Mouse (Mus musculus) lung, adult 2 months (tissue): ENCODE data around the gene Ptafr. TPM values are rescaled to one million over a fixed set of nuclear protein-coding genes. Genes with fewer than 3 reads are reported as not detected.
"Not testable (repeated sequence)": the region's sequence is repeated elsewhere in the genome, so short reads cannot be mapped to it uniquely, and the experiment has no call there.

Source experiments
- DNase-seq: peaks from one replicate; pipeline ENCODE4 v3.0.0; 2022
- H3K4me1 ChIP-seq: fragments of 200-500 bp; 2 replicates; pipeline ENCODE4 v1.6.1; 2011; ENCODE audit warnings: low read length; ENCODE audit not compliant: control insufficient read depth, insufficient read depth
- H3K4me3 ChIP-seq: fragments of 200-500 bp; replicated peaks from 2 replicates; pipeline ENCODE3; 2011; ENCODE audit warnings: low read depth, mild to moderate bottlenecking, control low read depth, low read length; ENCODE audit errors: extremely low read depth
- CTCF ChIP-seq: fragments of 200-500 bp; IDR thresholded peaks from 2 replicates; pipeline ENCODE4 v1.5.1; 2011; ENCODE audit warnings: mild to moderate bottlenecking, low read length, control low read depth; ENCODE audit not compliant: insufficient read depth
- POLR2A ChIP-seq: fragments of 200-500 bp; IDR thresholded peaks from 2 replicates; pipeline ENCODE4 v1.6.1; 2011; ENCODE audit warnings: low read depth, mild to moderate bottlenecking, control low read depth, low read length, borderline replicate concordance; ENCODE audit errors: extremely low read depth
- WGBS: fragments of 180-500 bp; shearing (Covaris S2); methylation state at CpG from one replicate; pipeline ENCODE4 v1.1.7; 2018; 5-methylcytosine and 5-hydroxymethylcytosine counted together
- polyA plus RNA-seq: library from polyadenylated mRNA; depleted of rRNA; stranded (reverse); fragments of >200 nt; gene quantifications from 2 replicates; pipeline ENCODE4 v1.2.3, GENCODE M21; 2012

The Ptafr gene
- polyA plus RNA-seq, 1 experiment = 5.0 TPM

DNA sequence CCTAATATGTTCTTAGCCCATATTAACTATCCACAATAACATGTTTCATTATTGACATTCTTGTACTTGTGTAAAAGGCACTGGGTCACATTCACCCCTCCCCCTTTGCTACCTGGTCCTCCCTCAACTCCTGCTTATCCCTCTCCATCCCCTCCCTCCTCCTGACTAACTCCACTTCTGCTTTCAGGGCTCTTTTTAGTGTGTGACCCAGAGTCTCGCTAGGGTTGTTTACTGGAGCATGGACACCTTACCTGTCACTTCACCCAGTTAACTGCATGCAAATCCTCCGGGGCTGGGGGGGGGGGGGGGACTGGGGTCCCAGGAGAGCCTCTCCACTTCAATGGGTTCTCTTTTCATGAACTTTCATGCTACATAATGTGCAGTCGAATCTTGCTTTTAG lies 19.9 kb downstream of the Ptafr start:
- 52% methylated on average over 3 of the region's 3 CpGs for WGBS
- H3K4me1 ChIP-seq = no peaks in the 10 kb centered on the region
- DNase-seq = no peak
- no peak overlapping the region for H3K4me3 ChIP-seq
- TF ChIP-seq POLR2A (no peak), CTCF (no peak)

DNA sequence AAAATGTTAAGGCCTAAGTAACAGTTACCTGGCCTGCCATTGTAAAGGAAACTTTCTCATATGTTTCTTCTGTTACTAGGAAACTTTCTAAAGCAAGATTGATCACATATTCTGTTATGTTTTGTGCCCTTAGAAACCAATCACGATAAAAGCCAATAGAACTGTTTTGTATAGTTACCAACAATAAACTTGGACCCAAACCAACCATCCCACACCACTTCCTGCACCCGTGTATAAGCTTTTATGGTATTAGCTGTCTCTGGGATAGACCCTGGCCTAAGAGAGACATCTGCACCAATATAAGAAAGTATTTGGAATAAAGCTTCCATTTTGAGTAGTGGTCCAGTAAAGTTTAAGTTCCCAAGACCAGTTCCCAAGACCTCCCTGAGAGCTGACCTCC lies 21.1 kb downstream of the Ptafr start:
- WGBS = 31% methylated on average over 2 of the region's 2 CpGs
- DNase-seq = no peak
- Histone ChIP-seq H3K4me1 (no peaks in the 10 kb centered on the region), H3K4me3 (no peak overlapping the region)
- TF ChIP-seq POLR2A = no peak
- TF ChIP-seq CTCF = no peak

DNA sequence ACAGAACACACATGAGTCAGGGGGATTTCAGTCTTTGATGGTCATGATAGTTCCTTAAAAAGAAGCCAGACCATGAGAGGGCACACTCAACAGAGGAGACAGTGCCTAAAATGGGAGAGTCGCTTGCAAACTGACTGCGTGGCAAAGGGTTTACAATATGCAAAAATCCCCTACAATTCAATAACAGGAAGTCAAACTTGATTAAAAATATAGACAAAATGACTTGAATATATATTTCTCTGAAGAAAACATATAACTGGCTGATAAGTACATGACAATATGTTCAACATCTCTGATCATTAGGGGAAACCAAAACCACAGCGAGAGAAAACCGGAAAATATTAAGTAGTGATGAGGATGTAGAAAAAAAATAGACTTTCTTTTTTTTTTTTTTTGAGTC lies 22.4 kb downstream of the Ptafr start:
- no peak for DNase-seq
- H3K4me1 ChIP-seq = no peaks in the 10 kb centered on the region
- H3K4me3 ChIP-seq = no peak overlapping the region
- TF ChIP-seq POLR2A = no peak
- TF ChIP-seq CTCF = no peak
- WGBS = 86% methylated on average over 4 of the region's 4 CpGs

DNA sequence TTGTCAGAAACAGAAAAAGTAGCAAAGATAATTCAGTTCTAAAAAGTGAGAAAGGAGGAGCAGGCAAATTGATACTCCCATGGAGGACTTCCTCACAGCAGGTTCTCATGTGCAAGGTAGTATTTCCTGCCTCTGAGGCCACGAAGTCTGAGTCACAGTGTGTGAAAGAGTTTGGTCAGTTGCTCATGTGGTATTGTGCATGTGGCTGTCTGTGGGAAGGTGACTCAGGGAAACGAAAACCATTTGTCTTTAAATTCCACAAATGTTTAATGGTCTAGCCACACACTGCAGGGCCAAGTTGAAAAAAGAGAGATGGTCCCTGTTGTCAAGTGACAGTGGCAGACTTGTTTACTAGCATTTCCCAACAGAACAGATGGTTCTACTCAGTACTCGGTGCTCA lies 24.6 kb downstream of the Ptafr start:
- no peak for DNase-seq
- Histone ChIP-seq H3K4me3 (no peak overlapping the region), H3K4me1 (no peaks in the 10 kb centered on the region; the same call in 1 of the 2 replicates)
- WGBS = 57% methylated on average over 3 of the region's 3 CpGs
- TF ChIP-seq POLR2A (no peak), CTCF (no peak)

DNA sequence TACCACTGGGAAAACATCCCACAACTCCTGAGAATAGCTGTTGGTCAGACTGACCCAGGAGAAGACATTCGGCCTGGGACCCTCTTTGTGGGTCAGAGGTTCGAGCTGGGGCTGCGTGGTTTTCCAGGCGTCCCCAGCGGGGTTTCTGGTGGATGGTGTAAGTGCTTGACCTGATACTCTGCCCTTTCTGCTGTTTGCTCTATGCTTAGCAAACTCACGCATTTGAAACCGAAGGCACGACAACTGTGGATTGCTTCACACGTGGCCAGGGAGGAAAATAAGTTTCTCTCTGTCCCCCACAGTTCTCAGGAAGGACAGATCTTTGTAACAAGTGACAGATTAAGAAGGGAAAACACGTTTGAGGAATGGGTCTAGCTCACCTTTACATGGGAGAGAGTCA lies 26.8 kb downstream of the Ptafr start:
- Histone ChIP-seq H3K4me3 (no peak overlapping the region), H3K4me1 (no peaks in the 10 kb centered on the region; the same call in 1 of the 2 replicates)
- 63% methylated on average over 10 of the region's 10 CpGs for WGBS
- TF ChIP-seq CTCF (no peak), POLR2A (no peak)
- DNase-seq = no peak

DNA sequence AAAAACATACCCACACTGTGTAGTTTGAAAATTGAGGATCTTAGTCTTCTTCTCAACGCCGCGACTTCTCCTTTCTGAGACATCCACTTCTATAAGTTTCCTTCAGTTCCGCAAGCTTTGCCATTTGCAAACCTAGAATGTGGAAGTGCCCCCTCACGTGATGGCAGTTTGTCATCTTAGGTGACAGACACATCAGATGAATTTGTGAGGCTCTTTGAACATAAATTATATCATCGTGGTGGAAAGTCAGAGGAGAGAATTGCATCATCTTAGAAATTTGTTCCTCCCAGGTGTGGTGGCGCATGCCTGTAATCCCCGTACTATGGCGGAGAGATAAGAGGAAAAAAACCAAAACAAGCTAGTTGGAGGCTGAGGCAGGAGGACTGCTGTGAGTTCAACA lies 29.1 kb downstream of the Ptafr start:
- 83% methylated on average over 9 of the region's 9 CpGs for WGBS
- Histone ChIP-seq H3K4me3 (no peak overlapping the region), H3K4me1 (no peaks in the 10 kb centered on the region; the same call in 1 of the 2 replicates)
- TF ChIP-seq CTCF (no peak), POLR2A (no peak)
- DNase-seq = no peak

DNA sequence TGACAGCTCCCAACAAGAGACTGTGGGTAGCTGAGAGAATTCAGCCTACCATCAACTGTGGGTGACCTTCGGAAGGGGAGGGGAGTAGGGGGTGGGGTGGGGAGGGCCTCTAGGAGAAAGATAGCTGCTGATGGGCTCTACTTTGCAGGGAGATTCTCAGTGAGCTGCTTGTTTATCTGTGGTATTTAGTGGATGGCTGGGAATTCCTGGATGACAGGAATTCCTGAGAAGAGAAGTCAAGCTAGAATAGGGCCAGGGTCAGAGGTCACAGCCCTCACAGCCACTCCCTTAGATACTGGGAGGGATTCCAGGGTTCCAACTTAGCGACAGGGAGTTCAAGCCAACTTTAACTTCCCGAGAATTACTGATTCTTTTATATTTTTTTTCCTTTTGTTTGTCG lies 30.3 kb downstream of the Ptafr start:
- DNase-seq = no peak
- WGBS = 26% methylated on average over 4 of the region's 4 CpGs
- H3K4me3 ChIP-seq = no peak overlapping the region
- H3K4me1 ChIP-seq = no peaks in the 10 kb centered on the region; the same call in 1 of the 2 replicates
- no peak for TF ChIP-seq CTCF
- no peak for TF ChIP-seq POLR2A

DNA sequence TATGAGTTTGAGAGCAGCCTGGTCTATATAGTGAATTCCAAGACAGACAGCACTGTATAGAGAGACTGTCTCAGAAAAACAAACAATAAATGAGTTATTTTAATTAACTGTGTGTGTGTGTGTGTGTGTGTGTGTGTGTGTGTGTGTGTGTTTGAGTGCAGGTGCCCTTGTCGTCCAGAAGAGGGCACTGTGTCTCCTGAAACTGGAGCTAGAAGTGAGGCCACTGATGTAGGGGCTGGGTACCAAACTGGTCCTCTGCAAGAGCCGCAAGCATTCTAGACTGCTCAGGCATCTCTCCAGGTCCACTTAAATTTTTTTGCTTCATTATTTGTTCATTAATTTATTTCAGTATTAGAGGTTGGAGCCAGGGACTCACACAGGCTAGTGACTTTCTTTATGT lies 35.0 kb downstream of the Ptafr start:
- Histone ChIP-seq H3K4me1 (no peaks in the 10 kb centered on the region), H3K4me3 (no peak overlapping the region)
- WGBS = 90% methylated on average over 2 of the region's 2 CpGs
- no peak for TF ChIP-seq CTCF
- TF ChIP-seq POLR2A = no peak
- DNase-seq = no peak

DNA sequence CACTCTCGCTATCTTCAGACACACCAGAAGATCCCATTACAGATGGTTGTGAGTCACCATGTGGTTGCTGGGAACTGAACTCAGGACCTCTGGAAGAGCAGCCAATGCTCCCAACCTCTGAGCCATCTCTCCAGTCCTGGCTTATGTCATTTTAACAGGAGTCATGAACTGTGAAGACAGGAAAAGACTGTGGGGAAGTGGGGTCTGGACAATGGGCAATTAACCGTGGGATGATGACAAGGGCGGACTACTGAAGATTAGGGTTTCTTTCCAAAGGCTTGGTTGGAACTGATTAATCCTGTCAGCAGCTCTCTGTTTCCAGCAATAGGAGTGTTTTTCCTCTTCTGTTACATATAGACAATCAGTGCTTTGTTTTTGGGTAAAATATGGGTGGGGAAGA lies 35.9 kb downstream of the Ptafr start:
- no peak for DNase-seq
- TF ChIP-seq POLR2A (no peak), CTCF (no peak)
- Histone ChIP-seq H3K4me1 (no peaks in the 10 kb centered on the region), H3K4me3 (no peak overlapping the region)
- WGBS = 56% methylated on average over 3 of the region's 3 CpGs

DNA sequence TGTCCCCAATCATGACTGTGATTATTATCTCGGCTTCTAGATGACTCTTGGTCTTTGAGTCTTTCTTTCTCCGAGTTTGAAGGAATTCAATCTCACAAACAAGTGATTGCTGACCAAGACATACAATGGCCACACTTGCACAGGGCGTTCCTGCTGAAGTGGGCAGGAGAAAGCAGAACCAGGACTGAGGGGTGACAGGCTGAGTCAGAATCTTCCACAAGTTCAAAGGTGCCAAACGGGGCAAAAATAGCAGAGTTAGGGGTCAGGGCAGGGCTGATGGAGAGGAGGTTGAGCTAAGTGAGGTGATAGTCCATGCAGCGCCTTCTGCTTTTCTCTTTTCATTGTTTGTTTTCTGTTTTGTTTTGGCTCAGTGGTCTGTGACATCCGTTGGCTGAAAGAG lies 36.6 kb downstream of the Ptafr start:
- Histone ChIP-seq H3K4me3 (no peak overlapping the region), H3K4me1 (no peaks in the 10 kb centered on the region)
- no peak for TF ChIP-seq CTCF
- TF ChIP-seq POLR2A = no peak
- DNase-seq = no peak
- WGBS = 81% methylated on average over 6 of the region's 6 CpGs

DNA sequence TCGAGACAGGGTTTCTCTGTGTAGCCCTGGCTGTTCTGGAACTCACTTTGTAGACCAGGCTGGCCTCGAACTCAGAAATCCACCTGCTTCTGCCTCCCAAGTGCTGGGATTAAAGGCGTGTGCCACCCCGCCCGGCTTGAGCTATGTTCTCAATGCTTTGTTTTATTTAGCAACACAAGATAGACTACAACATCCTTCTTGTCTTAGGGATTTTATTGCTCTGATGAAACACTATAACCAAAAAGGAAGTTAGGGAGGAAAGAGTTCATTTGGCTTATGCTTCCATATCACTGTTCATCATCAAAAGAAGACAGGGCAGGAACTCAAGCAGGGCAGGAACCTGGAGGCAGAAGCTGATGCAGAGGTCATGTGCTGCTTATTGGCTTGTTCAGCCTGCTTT lies 37.4 kb downstream of the Ptafr start:
- not testable (repeated sequence) for H3K4me1 ChIP-seq, H3K4me3 ChIP-seq, DNase-seq
- WGBS = 81% methylated on average over 5 of the region's 5 CpGs

DNA sequence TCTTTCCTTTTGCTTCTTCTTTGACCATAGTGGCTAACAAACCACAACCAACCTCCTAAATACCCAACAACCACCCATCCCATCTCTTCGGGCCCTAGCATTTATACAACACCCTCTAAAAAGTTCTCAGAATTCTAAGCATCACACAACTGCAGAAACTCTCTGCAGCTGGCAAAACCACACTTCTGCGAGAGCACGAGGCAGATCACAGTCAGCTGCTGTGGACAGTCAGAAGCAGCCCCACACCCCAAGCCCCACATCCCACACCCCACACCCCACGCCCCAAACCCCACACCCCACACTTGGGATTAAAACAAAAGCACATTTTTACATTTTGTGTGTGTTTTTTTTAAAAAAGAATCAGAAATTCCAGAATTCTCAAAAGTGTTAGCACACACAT lies 39.6 kb downstream of the Ptafr start:
- peaks cover 5% of the 10 kb centered on the region; the same call in 1 of the 2 replicates for H3K4me1 ChIP-seq
- DNase-seq = no peak
- TF ChIP-seq POLR2A (no peak), CTCF (no peak)
- 64% methylated on average over 4 of the region's 4 CpGs for WGBS
- H3K4me3 ChIP-seq = no peak overlapping the region
